Mouse (Mus musculus): ENCODE measurements around the gene Kdsr.

Gene Kdsr

GRCm38 (mm10) chr1:106694316-106694715, 65.2 kb downstream of the Kdsr start:
- no peak for DNase-seq (ENCODE audit: low spot score)

GRCm38 (mm10) chr1:106692599-106692998, 66.9 kb downstream of the Kdsr start:
- DNase-seq (ENCODE audit: low spot score) = no peak

- no peak for DNase-seq (ENCODE audit: low spot score)
Observed at GRCm38 (mm10) chr1:106690887-106691286, 68.6 kb downstream of the Kdsr start.

GRCm38 (mm10) chr1:106688161-106688516, 71.4 kb downstream of the Kdsr start:
- no peak for DNase-seq (ENCODE audit: low spot score)

- DNase-seq (ENCODE audit: low spot score) = no peak
Observed at GRCm38 (mm10) chr1:106687435-106688160, 71.9 kb downstream of the Kdsr start.

- DNase-seq (ENCODE audit: low spot score) = no peak
Observed at GRCm38 (mm10) chr1:106685702-106686101, 73.8 kb downstream of the Kdsr start.

- DNase-seq (ENCODE audit: low spot score) = no peak
Observed at GRCm38 (mm10) chr1:106684546-106684945, 75.0 kb downstream of the Kdsr start.

GRCm38 (mm10) chr1:106682829-106683228, 76.7 kb downstream of the Kdsr start:
- no peak for DNase-seq (ENCODE audit: low spot score)

GRCm38 (mm10) chr1:106679800-106680515, 79.6 kb downstream of the Kdsr start:
- no peak for DNase-seq (ENCODE audit: low spot score)

- DNase-seq (ENCODE audit: low spot score) = no peak
Observed at GRCm38 (mm10) chr1:106678060-106678478, 81.5 kb downstream of the Kdsr start.
